Mouse (Mus musculus): ENCODE measurements around the gene Inppl1.

The Inppl1 gene

GRCm38 (mm10) chr7:101837154-101837605 is 849 bp downstream of the Inppl1 start:
- peak in 1 of 2 experiments; percentile 28 for DNase-seq

- DNase-seq, result peak; percentile 69 to 72
Measured at GRCm38 (mm10) chr7:101836271-101837153, 1.5 kb downstream of the Inppl1 start.

GRCm38 (mm10) chr7:101835457-101836109 is 2.4 kb downstream of the Inppl1 start:
- DNase-seq, result no peak

GRCm38 (mm10) chr7:101834903-101835302 is 3.1 kb downstream of the Inppl1 start:
- DNase-seq, result no peak

- DNase-seq, result no peak
Measured at GRCm38 (mm10) chr7:101833916-101834584, 4.0 kb downstream of the Inppl1 start.

- DNase-seq, result no peak
Measured at GRCm38 (mm10) chr7:101833352-101833751, 4.7 kb downstream of the Inppl1 start.

- DNase-seq, result no peak
Measured at GRCm38 (mm10) chr7:101832372-101832771, 5.7 kb downstream of the Inppl1 start.

- no peak for DNase-seq
Measured at GRCm38 (mm10) chr7:101831437-101831836, 6.6 kb downstream of the Inppl1 start.

GRCm38 (mm10) chr7:101830373-101830772 is 7.7 kb downstream of the Inppl1 start:
- no peak for DNase-seq

- DNase-seq, result no peak
Measured at GRCm38 (mm10) chr7:101823758-101824630, 14.0 kb downstream of the Inppl1 start.

- DNase-seq, result no peak
Measured at GRCm38 (mm10) chr7:101822836-101823757, 14.9 kb downstream of the Inppl1 start.

- peak; percentile 42 to 52 for DNase-seq
Measured at GRCm38 (mm10) chr7:101821571-101822501, 16.2 kb downstream of the Inppl1 start.

- DNase-seq, result peak; percentile 22 to 43
Measured at GRCm38 (mm10) chr7:101820295-101821030, 17.6 kb downstream of the Inppl1 start.

GRCm38 (mm10) chr7:101817861-101818401 is 20.1 kb downstream of the Inppl1 start, which contains the start of gene Phox2a:
TSS of gene Phox2a (plus strand) at chr7:101818313.
- DNase-seq, result no peak

GRCm38 (mm10) chr7:101777053-101777452 is 61.0 kb downstream of the Inppl1 start:
- no peak for DNase-seq

GRCm38 (mm10) chr7:101772687-101773086 is 65.3 kb downstream of the Inppl1 start:
- DNase-seq, result no peak

Measured in B cell, adult 2 months (primary cell).